In the genomic region with DNA sequence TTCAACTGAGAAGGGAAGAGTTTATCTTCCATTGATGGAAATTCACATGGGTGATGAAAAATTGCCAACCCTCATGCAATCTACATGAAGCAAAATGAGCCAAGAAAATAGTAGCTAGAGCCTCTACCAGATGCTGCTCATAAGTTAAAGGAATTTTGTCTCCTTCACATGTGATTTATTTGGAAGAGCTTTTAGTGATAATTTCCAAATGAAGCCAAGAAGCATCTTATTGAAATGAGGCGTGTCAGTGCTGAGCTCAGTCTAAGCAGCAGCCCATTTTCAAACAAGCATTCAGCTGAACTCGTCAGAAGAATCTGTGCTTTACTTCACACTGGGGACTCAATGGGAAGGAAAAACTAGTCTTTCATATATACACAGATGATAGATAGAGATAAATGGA, we compare ENCODE assay signal across 12 mouse cellular contexts.
"Had no signal": no experiment of that assay in that cellular context is flagged by ENCODE, and none has a peak within 500 bp of the region (broad histone marks: within the 10 kb centered on the region; RNA-seq: fewer than 3 reads in every experiment).

No protein-coding gene starts in this region.

- H3K36me3 ChIP-seq: limb, embryonic 13.5 days; liver, embryonic 15.5 days; neural tube, embryonic 12.5 days had no signal

- H3K27me3 ChIP-seq: limb, embryonic 13.5 days; liver, embryonic 15.5 days; megakaryocyte, embryonic 14.5 days; neural tube, embryonic 12.5 days had no signal

- H3K9ac ChIP-seq: limb, embryonic 13.5 days; liver, embryonic 15.5 days; lung, embryonic 14.5 days; neural tube, embryonic 12.5 days had no signal

- H3K27ac ChIP-seq: limb, embryonic 13.5 days; liver, embryonic 15.5 days; macrophage; neural tube, embryonic 12.5 days; stomach, postnatal 0 days had no signal

- H3K4me1 ChIP-seq: limb, embryonic 13.5 days; megakaryocyte, embryonic 14.5 days; neural tube, embryonic 12.5 days had no signal

- DNase-seq: kidney, postnatal 25 days; lung, embryonic 14.5 days; lung, postnatal 14 days; midbrain, embryonic 14.5 days; thymus, postnatal 4 days had no signal

- H3K9me3 ChIP-seq: limb, embryonic 13.5 days; liver, embryonic 15.5 days; megakaryocyte, embryonic 14.5 days; neural tube, embryonic 12.5 days had no signal

- H3K4me2 ChIP-seq: limb, embryonic 13.5 days; liver, embryonic 11.5 days; liver, embryonic 15.5 days; lung, embryonic 14.5 days; neural tube, embryonic 12.5 days had no signal

- H3K4me3 ChIP-seq: limb, embryonic 13.5 days; liver, embryonic 15.5 days; megakaryocyte, embryonic 14.5 days; neural tube, embryonic 12.5 days had no signal
